Mouse (Mus musculus): ENCODE results near the gene Armc9.

The Armc9 gene

GRCm38 (mm10) chr1:86154133-86154823 is at the start of gene Armc9:
Armc9 (plus strand) TSS chr1:86154780.
- peak; percentile 95 for DNase-seq

- DNase-seq, result no peak
Measured at GRCm38 (mm10) chr1:86105054-86105453, 49.5 kb upstream of the Armc9 start.

GRCm38 (mm10) chr1:86111779-86112178 is 42.8 kb upstream of the Armc9 start, which contains the start of gene Htr2b:
Htr2b (minus strand) TSS chr1:86111970.
- DNase-seq, result peak; percentile 9

- no peak for DNase-seq
Measured at GRCm38 (mm10) chr1:86114141-86114540, 40.4 kb upstream of the Armc9 start.

GRCm38 (mm10) chr1:86119549-86119948 is 35.0 kb upstream of the Armc9 start:
- no peak for DNase-seq

- no peak for DNase-seq
Measured at GRCm38 (mm10) chr1:86126036-86126435, 28.5 kb upstream of the Armc9 start.

GRCm38 (mm10) chr1:86133337-86133736 is 21.2 kb upstream of the Armc9 start, which contains the start of gene Gm21972:
Gm21972 (plus strand) TSS chr1:86133637.
- DNase-seq, result no peak

- no peak for DNase-seq
Measured at GRCm38 (mm10) chr1:86135315-86135714, 19.3 kb upstream of the Armc9 start.

GRCm38 (mm10) chr1:86141081-86141480 is 13.5 kb upstream of the Armc9 start:
- DNase-seq, result no peak

- no peak for DNase-seq
Measured at GRCm38 (mm10) chr1:86143165-86143564, 11.4 kb upstream of the Armc9 start.

GRCm38 (mm10) chr1:86144001-86144944 is 10.3 kb upstream of the Armc9 start:
- DNase-seq, result no peak

- DNase-seq, result no peak
Measured at GRCm38 (mm10) chr1:86146293-86146692, 8.3 kb upstream of the Armc9 start.

- no peak for DNase-seq
Measured at GRCm38 (mm10) chr1:86147557-86147956, 7.0 kb upstream of the Armc9 start.

GRCm38 (mm10) chr1:86148161-86148560 is 6.4 kb upstream of the Armc9 start:
- no peak for DNase-seq

- no peak for DNase-seq
Measured at GRCm38 (mm10) chr1:86150929-86151328, 3.7 kb upstream of the Armc9 start.

GRCm38 (mm10) chr1:86151376-86151775 is 3.2 kb upstream of the Armc9 start:
- no peak for DNase-seq

GRCm38 (mm10) chr1:86152618-86153017 is 2.0 kb upstream of the Armc9 start:
- no peak for DNase-seq

- no peak for DNase-seq
Measured at GRCm38 (mm10) chr1:86154824-86155164, 214 bp downstream of the Armc9 start.

GRCm38 (mm10) chr1:86156075-86156474 is 1.5 kb downstream of the Armc9 start:
- no peak for DNase-seq

- DNase-seq, result no peak
Measured at GRCm38 (mm10) chr1:86156595-86156994, 2.0 kb downstream of the Armc9 start.

GRCm38 (mm10) chr1:86160059-86160458 is 5.5 kb downstream of the Armc9 start:
- DNase-seq, result no peak

GRCm38 (mm10) chr1:86160479-86160878 is 5.9 kb downstream of the Armc9 start:
- DNase-seq, result no peak

- no peak for DNase-seq
Measured at GRCm38 (mm10) chr1:86161061-86161460, 6.5 kb downstream of the Armc9 start.

GRCm38 (mm10) chr1:86174602-86175001 is 20.0 kb downstream of the Armc9 start:
- DNase-seq, result no peak

All from kidney, adult 11 months (tissue).